Mouse (Mus musculus) hematopoietic stem cell, adult 5-6 weeks (primary cell): ENCODE measurements at regions not wholly inside any gene's neighbourhood (a gene's known extent, or its start where the extent isn't known, plus 50 kb on each side); places are given as distances from the start of the nearest gene placed in this dataset.

Experiments
- ATAC-seq, 2 experiments: fragments of 125-278 bp in 1 of 2; replicated peaks in 1 of 2; 2 replicates each; pipeline ENCODE4 v1.8.0; 2016 to 2017; ENCODE audit warnings: inconsistent platforms in 2 of 2, mild to moderate bottlenecking in 2 of 2, moderate number of reproducible peaks in 2 of 2, low read depth in 1 of 2, moderate TSS enrichment in 1 of 2; ENCODE audit not compliant: low FRiP score in 2 of 2, poor library complexity in 2 of 2, severe bottlenecking in 2 of 2, insufficient read depth in 1 of 2, low TSS enrichment in 1 of 2

- no peak for ATAC-seq
Measured at GRCm38 (mm10) chr7:66501425-66501824, 74.1 kb upstream of the Aldh1a3 start.

GRCm38 (mm10) chr7:66497480-66497879 lies 70.2 kb upstream of the Aldh1a3 start:
- ATAC-seq: no peak

DNA sequence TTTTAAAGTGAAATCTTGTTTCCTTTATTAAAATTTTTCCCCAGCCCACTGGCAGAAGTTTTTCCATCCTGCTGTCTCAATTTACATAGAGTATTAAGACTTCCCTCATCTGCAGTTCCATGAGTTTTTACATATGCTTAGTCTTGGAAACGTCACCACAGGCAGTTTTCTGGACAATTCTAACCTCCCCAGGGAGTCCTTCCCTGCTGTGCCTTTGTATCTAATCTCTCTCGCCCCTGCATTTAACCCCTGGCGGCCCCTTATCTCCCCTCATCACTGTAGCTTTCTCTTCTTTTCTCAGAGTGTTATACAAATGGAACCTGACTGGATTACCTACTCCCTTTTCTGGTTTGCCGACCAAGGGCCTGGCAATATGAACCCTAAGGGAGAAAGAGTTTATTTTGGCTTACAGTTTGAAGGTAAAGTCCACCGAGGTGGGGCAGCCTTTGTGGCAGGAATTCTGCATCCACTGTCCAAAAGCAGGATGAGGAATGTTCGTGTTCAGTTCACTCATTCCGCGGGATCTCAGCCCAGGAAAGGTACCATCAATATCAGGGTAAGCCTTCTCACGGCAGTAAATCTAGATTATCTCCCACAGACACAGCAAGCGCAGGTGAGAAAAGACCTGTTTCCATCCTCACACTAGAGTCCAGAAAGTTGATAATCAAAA lies 66.0 kb upstream of the Aldh1a3 start:
- ATAC-seq: no peak

GRCm38 (mm10) chr7:66492748-66493147 lies 65.4 kb upstream of the Aldh1a3 start:
- no peak for ATAC-seq

DNA sequence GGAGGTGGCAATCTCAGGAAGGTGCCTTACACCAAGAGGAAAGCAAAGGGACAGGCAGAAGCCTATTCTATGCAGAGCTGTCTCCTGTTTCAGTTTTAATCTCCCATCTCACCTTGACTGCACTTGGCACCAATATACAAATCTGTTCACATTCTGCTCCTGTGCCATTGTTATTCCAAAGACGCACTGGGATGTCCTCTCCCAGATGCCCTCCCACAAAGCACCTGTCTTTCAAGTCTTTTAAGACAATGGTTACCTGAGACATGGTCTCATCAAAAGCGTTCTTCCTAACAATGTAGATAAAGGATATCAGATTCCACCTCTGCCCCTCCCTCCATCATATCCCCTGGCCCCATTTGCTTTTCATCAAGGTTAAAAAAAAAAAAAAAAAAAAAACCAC lies 64.2 kb upstream of the Aldh1a3 start:
- no peak for ATAC-seq

DNA sequence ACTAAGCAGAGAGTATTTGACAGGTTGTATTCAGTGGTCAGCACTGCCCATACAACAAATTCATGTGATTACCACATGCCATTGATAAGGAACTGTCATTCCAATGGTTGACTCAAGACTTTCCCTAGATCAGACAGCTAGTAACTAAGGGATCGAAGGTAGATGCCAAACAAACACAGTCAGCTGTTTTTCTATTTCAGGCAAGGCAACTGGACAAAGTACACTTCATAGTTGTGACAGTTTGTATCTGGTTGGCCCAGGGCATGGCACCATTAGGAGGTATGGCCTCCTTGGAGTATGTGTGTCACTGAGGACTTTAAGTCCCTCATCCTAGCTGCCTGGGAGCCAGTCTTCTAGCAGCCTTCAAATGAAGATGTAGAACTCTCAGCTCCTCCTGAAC lies 62.8 kb upstream of the Aldh1a3 start:
- no peak for ATAC-seq

- no peak for ATAC-seq
Measured at GRCm38 (mm10) chr7:66487751-66488150, 60.4 kb upstream of the Aldh1a3 start.

DNA sequence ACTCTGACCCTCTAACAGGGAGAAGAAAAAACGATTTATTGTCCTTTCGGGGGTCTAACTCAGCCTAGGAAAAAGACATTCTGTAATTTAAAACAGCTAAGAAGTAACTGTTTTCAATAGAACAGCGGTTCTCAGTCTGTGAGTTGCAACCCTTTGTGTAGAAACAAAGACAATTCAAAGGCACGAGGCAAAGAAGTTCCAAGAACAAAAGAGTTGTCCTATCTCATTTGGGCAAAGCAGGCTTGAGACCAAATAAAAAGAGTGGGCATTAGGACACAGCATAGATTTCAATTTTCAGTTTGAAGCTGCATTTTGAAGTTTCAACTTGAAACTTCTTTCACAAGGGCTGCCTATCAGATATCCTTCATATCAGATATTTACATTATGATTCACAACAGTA lies 53.1 kb upstream of the Aldh1a3 start:
- no peak for ATAC-seq

DNA sequence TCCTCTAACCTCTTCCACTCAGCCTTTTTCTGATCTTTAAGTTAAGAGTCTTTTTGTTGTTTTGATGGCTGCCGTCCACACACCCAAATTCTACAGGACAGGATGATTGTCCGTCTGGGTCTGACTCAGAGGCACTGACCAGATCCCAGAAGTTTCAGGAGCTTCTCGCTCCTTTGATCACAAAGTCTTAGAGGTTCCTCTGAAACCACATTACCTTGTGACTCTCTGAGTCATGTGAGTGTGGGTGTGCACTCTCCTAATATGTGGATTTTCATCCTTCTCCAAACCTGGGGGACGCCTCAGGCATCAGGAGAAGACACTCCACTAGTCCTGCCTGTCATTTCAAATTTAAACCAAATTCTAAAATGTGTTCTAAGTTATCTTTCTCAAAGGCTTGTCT lies 52.0 kb upstream of the Aldh1a3 start:
- no peak for ATAC-seq

- ATAC-seq: no peak
Measured at GRCm38 (mm10) chr7:66478106-66478505, 50.8 kb upstream of the Aldh1a3 start.

DNA sequence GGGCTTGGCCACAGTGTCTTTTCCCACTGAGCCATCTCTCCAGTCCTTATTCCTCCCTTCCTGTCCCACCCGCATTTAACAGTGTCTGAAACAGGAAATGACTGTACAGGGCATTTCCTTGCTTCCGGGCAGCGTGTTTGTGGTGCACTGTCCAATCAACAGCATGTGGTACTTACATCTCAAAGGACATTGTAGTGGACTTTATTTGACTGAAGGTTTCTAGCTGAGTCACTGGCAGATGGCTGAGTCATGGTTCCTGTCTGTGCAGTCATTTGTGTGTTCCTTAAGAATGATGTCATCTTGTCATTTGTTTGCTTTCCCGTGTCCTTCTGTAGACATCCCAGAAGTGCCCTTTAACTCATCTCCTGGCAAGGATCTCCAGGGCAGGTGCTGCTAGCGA lies 50.2 kb upstream of the Aldh1a3 start:
- ATAC-seq: peak in 1 of 2 experiments; percentile 46; a peak in 1 of 4 replicates
